Mouse (Mus musculus) MEL (cell line): ENCODE data around the gene Spats2. TPM values are rescaled to one million over a fixed set of nuclear protein-coding genes. Genes with fewer than 3 reads are reported as not detected.

Experiments
- DNase-seq: peaks from one replicate; pipeline ENCODE4 v3.0.0; 2011; ENCODE audit warnings: low read depth, low spot score
- H3K27ac ChIP-seq: 2 replicates; pipeline ENCODE4 v1.5.1; 2012; ENCODE audit warnings: low read depth, mild to moderate bottlenecking, control low read depth, low read length, moderate library complexity; ENCODE audit not compliant: control insufficient read depth
- H3K27me3 ChIP-seq, 2 experiments: fragments of 150-350 bp in 1 of 2; sonication (generic) in 1 of 2; 2 replicates each; pipeline ENCODE4 v1.6.1; 2012; ENCODE audit warnings: low read length in 2 of 2, mild to moderate bottlenecking in 2 of 2, improper control_type of control experiment in 1 of 2, moderate library complexity in 1 of 2; ENCODE audit not compliant: insufficient read depth in 2 of 2, control insufficient read depth in 1 of 2
- H3K36me3 ChIP-seq, 2 experiments: 2 replicates each; pipeline ENCODE4 v1.6.1; 2012 to 2014; ENCODE audit warnings: low read length in 2 of 2, improper control_type of control experiment in 1 of 2, inconsistent platforms in 1 of 2, mild to moderate bottlenecking in 1 of 2; ENCODE audit not compliant: insufficient read depth in 2 of 2, control insufficient read depth in 1 of 2
- H3K4me1 ChIP-seq, 2 experiments: fragments of 150-350 bp in 1 of 2; sonication (generic) in 1 of 2; 2 replicates each; pipeline ENCODE4 v1.6.1; 2012; ENCODE audit warnings: low read length in 2 of 2, improper control_type of control experiment in 1 of 2, mild to moderate bottlenecking in 1 of 2; ENCODE audit not compliant: insufficient read depth in 2 of 2, control insufficient read depth in 1 of 2
- H3K4me3 ChIP-seq, 2 experiments: fragments of 150-350 bp in 1 of 2; sonication (generic) in 1 of 2; 2 replicates each; pipeline ENCODE4 v1.5.1; 2012; ENCODE audit warnings: low read depth in 2 of 2, low read length in 2 of 2, mild to moderate bottlenecking in 2 of 2, moderate library complexity in 2 of 2, control low read depth in 1 of 2, improper control_type of control experiment in 1 of 2; ENCODE audit not compliant: control insufficient read depth in 1 of 2, insufficient read depth in 1 of 2
- H3K79me2 ChIP-seq: 2 replicates; pipeline ENCODE4 v1.6.1; 2012; ENCODE audit warnings: mild to moderate bottlenecking, low read length, moderate library complexity; ENCODE audit not compliant: control insufficient read depth, poor library complexity, insufficient read depth
- H3K9ac ChIP-seq: 2 replicates; pipeline ENCODE4 v1.6.1; 2012; ENCODE audit warnings: low read depth, mild to moderate bottlenecking, control low read depth, low read length, moderate library complexity; ENCODE audit not compliant: control insufficient read depth, poor library complexity, severe bottlenecking
- H3K9me3 ChIP-seq: fragments of 150-350 bp; sonication (generic); replicated peaks from 2 replicates; pipeline ENCODE4 v1.6.1; 2012; ENCODE audit warnings: mild to moderate bottlenecking, low read length, improper control_type of control experiment, moderate library complexity; ENCODE audit not compliant: insufficient read depth
- CTCF ChIP-seq, 3 experiments: IDR thresholded peaks in 2 of 3; conservative IDR thresholded peaks in 1 of 3; 2 replicates each; pipeline ENCODE4 v1.5.1; 2011 to 2012; ENCODE audit warnings: low read length in 3 of 3, low read depth in 2 of 3, mild to moderate bottlenecking in 2 of 3, improper control_type of control experiment in 1 of 3, inconsistent platforms in 1 of 3, mixed read lengths in 1 of 3, moderate library complexity in 1 of 3; ENCODE audit not compliant: control insufficient read depth in 1 of 3, insufficient read depth in 1 of 3, poor library complexity in 1 of 3, severe bottlenecking in 1 of 3
- EP300 ChIP-seq, 2 experiments: IDR thresholded peaks; 2 replicates each; pipeline ENCODE4 v1.6.1; 2011; ENCODE audit warnings: improper control_type of control experiment in 2 of 2, low read length in 2 of 2, low read depth in 1 of 2, mild to moderate bottlenecking in 1 of 2
- GABPA ChIP-seq: IDR thresholded peaks from 2 replicates; pipeline ENCODE4 v1.6.1; 2012; ENCODE audit warnings: low read depth, mild to moderate bottlenecking, inconsistent platforms, low read length, improper control_type of control experiment, moderate library complexity
- JUND ChIP-seq: IDR thresholded peaks from 2 replicates; pipeline ENCODE4 v1.6.1; 2011; ENCODE audit warnings: low read depth, mild to moderate bottlenecking, improper control_type of control experiment, low read length
- MAFK ChIP-seq: IDR thresholded peaks from 2 replicates; pipeline ENCODE4 v1.6.1; 2011; ENCODE audit warnings: low read depth, mild to moderate bottlenecking, low read length, improper control_type of control experiment, borderline replicate concordance
- MEF2A ChIP-seq: IDR thresholded peaks from 2 replicates; pipeline ENCODE4 v1.6.1; 2014; ENCODE audit warnings: low read depth, mild to moderate bottlenecking, inconsistent platforms, low read length, improper control_type of control experiment; ENCODE audit not compliant: poor library complexity, insufficient replicate concordance, severe bottlenecking; ENCODE audit errors: extremely low read depth
- MXI1 ChIP-seq: IDR thresholded peaks from 2 replicates; pipeline ENCODE4 v1.6.1; 2011; ENCODE audit warnings: mild to moderate bottlenecking, low read depth, low read length, improper control_type of control experiment
- MYB ChIP-seq: IDR thresholded peaks from 2 replicates; pipeline ENCODE4 v1.6.1; 2011; ENCODE audit warnings: mild to moderate bottlenecking, low read depth, low read length, improper control_type of control experiment
- NELFE ChIP-seq: IDR thresholded peaks from 2 replicates; pipeline ENCODE4 v1.6.1; 2011; ENCODE audit warnings: low read depth, low read length, improper control_type of control experiment
- NRF1 ChIP-seq: IDR thresholded peaks from 2 replicates; pipeline ENCODE4 v1.6.1; 2014; ENCODE audit warnings: low read depth, mild to moderate bottlenecking, inconsistent platforms, low read length, improper control_type of control experiment, moderate library complexity; ENCODE audit not compliant: poor library complexity, insufficient read depth, severe bottlenecking
- POLR2A ChIP-seq, 2 experiments: IDR thresholded peaks; 2 replicates each; pipeline ENCODE4 v1.6.1; 2011 to 2012; ENCODE audit warnings: low read length in 2 of 2, mild to moderate bottlenecking in 2 of 2, control low read depth in 1 of 2, improper control_type of control experiment in 1 of 2, low read depth in 1 of 2, moderate library complexity in 1 of 2; ENCODE audit not compliant: control insufficient read depth in 1 of 2, insufficient read depth in 1 of 2, poor library complexity in 1 of 2
- POLR2AphosphoS2 ChIP-seq: IDR thresholded peaks from 2 replicates; pipeline ENCODE4 v1.6.1; 2011; ENCODE audit warnings: low read length, improper control_type of control experiment
- SIN3A ChIP-seq: IDR thresholded peaks from 2 replicates; pipeline ENCODE4 v1.6.1; 2012; ENCODE audit warnings: low read length, improper control_type of control experiment, inconsistent platforms
- TCF12 ChIP-seq: IDR thresholded peaks from 2 replicates; pipeline ENCODE4 v1.6.1; 2014; ENCODE audit warnings: low read depth, mild to moderate bottlenecking, inconsistent platforms, low read length, improper control_type of control experiment, moderate library complexity
- UBTF ChIP-seq: IDR thresholded peaks from 2 replicates; pipeline ENCODE4 v1.6.1; 2012; ENCODE audit warnings: low read depth, mild to moderate bottlenecking, inconsistent platforms, low read length, improper control_type of control experiment, moderate library complexity, borderline replicate concordance; ENCODE audit not compliant: insufficient read depth
- USF1 ChIP-seq: IDR thresholded peaks from 2 replicates; pipeline ENCODE4 v1.6.1; 2014; ENCODE audit warnings: low read depth, mild to moderate bottlenecking, inconsistent platforms, low read length, improper control_type of control experiment, moderate library complexity
- USF2 ChIP-seq, 2 experiments: IDR thresholded peaks; 2 replicates each; pipeline ENCODE4 v1.6.1; 2011 to 2012; ENCODE audit warnings: improper control_type of control experiment in 2 of 2, low read length in 2 of 2, borderline replicate concordance in 1 of 2, inconsistent platforms in 1 of 2, low read depth in 1 of 2, mild to moderate bottlenecking in 1 of 2; ENCODE audit not compliant: insufficient read depth in 1 of 2
- polyA plus RNA-seq, 2 experiments: library from polyadenylated mRNA; stranded (reverse) in 1 of 2; unstranded in 1 of 2; fragments of >175 nt in 1 of 2; fragments of >200 nt in 1 of 2; gene quantifications; 2 replicates each; pipeline versions ENCODE4 v1.2.1 to v1.2.4; 2012; ENCODE audit warnings: low replicate concordance in 2 of 2, low read depth in 1 of 2; ENCODE audit not compliant: insufficient read length in 2 of 2, insufficient read depth in 1 of 2, missing spikeins in 1 of 2
- total RNA-seq: library from RNA; depleted of rRNA; stranded (reverse); fragments of 300-350 nt; gene quantifications from 2 replicates; pipeline ENCODE4 v1.2.3, GENCODE M21; 2012

The Spats2 gene
- total and polyA plus RNA-seq, 3 experiments: 8.2 to 24.5 TPM; not detected in 1

DNA sequence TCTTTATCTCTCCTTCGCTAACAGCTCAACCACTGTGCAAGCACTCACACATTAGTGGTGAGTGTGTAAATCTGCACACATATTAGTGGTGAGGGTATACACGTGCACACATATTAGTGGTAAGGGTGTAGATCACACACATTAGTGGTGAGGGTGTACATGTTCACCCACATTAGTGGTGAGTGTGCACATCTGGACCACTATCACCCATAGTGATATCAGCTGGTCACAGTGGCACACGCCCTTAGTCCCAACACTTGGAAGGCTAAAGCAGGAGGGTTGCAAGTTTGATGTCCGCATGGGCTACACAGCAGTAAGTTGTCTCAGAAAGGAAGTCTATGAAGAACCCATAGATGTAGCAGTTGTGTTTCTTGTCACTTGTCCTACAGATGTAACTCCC lies 91.9 kb downstream of the Spats2 start:
- H3K27ac ChIP-seq: no peak overlapping the region
- H3K4me1 ChIP-seq: peaks cover 4 to 23% of the 10 kb centered on the region in 2 experiments; a peak in 3 of 4 replicates
- peaks cover 0 to 12% of the 10 kb centered on the region in 2 experiments; a peak in 2 of 4 replicates for H3K36me3 ChIP-seq
- TF ChIP-seq NELFE: no peak
- no peak for TF ChIP-seq TCF12
- TF ChIP-seq SIN3A: no peak
- TF ChIP-seq CTCF (IDR thresholded peaks at IDR 0.05 in 2 of 3, conservative IDR thresholded peaks at IDR 0.05 in 1 of 3; ENCODE audit: control insufficient read depth in 1 of 3, insufficient read depth in 1 of 3, low read depth in 2 of 3, low read length in 3 of 3, poor library complexity in 1 of 3, severe bottlenecking in 1 of 3): no peak
- TF ChIP-seq MYB: no peak
- TF ChIP-seq EP300 (IDR thresholded peaks at IDR 0.05; ENCODE audit: low read depth in 1 of 2, low read length in 2 of 2): no peak
- TF ChIP-seq MEF2A: no peak
- no peak for TF ChIP-seq MXI1
- TF ChIP-seq POLR2A (IDR thresholded peaks at IDR 0.05; ENCODE audit: control insufficient read depth in 1 of 2, insufficient read depth in 1 of 2, low read depth in 1 of 2, low read length in 2 of 2, poor library complexity in 1 of 2): no peak
- no peak for TF ChIP-seq GABPA
- no peak for TF ChIP-seq NRF1
- no peak for TF ChIP-seq UBTF
- TF ChIP-seq MAFK: no peak
- TF ChIP-seq POLR2AphosphoS2: no peak
- no peak for TF ChIP-seq JUND
- TF ChIP-seq USF1: no peak
- TF ChIP-seq USF2 (IDR thresholded peaks at IDR 0.05; ENCODE audit: borderline replicate concordance in 1 of 2, insufficient read depth in 1 of 2, low read depth in 1 of 2, low read length in 2 of 2): no peak
- H3K27me3 ChIP-seq: peaks cover 3 to 10% of the 10 kb centered on the region in 2 experiments
- DNase-seq: no peak
- no peak overlapping the region for H3K9ac ChIP-seq
- H3K9me3 ChIP-seq: no peaks in the 10 kb centered on the region
- H3K4me3 ChIP-seq: no peak overlapping the region
- H3K79me2 ChIP-seq: no peaks in the 10 kb centered on the region

DNA sequence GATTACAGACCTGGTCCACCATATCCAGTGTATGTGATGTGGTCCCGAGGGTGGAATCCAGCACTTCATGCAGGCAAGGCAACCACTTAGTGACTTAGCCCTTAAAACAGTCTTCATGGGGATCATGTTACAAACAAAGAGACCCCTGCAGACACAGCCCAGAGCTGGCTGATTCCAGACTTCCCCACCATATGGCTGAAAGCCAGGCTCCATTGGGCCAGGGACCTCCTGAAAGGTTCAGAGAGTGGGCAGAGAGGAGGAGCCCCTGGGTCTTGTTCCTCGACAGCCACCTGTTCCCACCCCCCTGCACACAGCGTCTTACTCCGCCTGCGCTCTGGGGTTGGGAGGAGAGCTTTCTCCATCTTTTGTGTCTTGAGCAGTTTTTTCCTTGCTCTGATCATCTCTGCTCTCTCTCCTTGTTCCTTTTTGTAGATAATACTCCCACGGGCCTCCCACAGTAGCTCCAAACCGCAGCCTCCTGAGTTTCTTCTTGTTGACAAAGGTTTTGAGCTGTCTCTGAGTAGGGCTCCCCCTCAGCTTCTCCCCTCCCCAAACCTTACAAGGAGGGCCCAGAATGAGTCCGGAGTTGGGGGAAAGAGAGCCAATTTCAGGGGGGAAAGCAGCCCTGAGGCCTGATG lies 95.7 kb downstream of the Spats2 start:
- Histone ChIP-seq H3K4me3 (peak overlapping the region; percentile 56 to 72; a peak in 3 of 4 replicates), H3K27me3 (peaks cover 7 to 17% of the 10 kb centered on the region in 2 experiments), H3K27ac (no peak overlapping the region), H3K36me3 (peaks cover 0 to 8% of the 10 kb centered on the region in 2 experiments; a peak in 2 of 4 replicates), H3K79me2 (peaks cover 1% of the 10 kb centered on the region; the same call in 1 of the 2 replicates), H3K4me1 (peaks cover 4 to 17% of the 10 kb centered on the region in 2 experiments; a peak in 3 of 4 replicates), H3K9ac (peak overlapping the region; percentile 46)
- DNase-seq: peak; percentile 40
- TF ChIP-seq TCF12: no peak
- TF ChIP-seq, all 39 proteins: peak for 0
- no peaks in the 10 kb centered on the region for H3K9me3 ChIP-seq
